Mouse (Mus musculus): ENCODE results near the gene Adamts9. TPM values are rescaled to one million over a fixed set of nuclear protein-coding genes. Genes with fewer than 3 reads are reported as not detected.

Gene Adamts9
- polyA plus RNA-seq, 1 experiment: 2.0 TPM

DNA sequence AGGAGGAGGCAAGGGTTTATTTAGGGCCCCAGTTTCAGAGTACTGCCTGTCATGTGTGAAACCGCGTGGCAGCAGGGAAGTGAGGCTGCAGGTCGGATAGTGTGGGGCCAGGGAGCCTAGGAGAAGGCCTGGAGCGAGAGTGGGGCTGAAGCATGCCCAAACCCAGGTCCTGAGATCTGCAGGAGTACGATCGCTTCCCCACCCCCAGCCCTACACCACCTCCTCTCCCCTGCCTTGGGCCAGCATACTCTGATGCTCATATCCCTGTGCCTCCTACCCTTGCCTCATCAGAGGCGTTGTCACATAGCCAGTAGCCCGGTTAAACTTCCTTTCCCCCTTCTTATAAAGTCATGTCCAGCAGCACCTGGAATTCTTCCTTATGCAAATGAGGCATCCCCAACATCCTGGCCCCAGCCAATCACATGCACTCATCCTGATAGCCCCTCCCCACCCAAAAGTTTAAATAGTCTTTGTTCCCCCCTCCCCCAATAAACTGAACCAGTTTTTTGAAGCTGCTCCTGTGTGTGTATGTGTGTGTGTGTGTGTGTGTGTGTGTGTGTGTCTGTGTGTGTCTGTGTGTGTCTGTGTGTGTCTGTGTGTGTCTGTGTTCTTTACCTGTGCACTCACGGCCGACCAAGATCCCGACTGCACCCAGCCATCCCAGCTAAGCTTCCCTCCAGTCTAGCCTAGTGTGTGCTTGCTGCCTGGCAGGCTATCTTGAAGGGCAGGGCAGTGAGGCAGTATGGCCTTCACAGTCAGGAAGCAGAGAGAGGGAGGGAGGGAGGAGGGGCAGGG, 164.0 kb downstream of the Adamts9 start:
- H3K27me3 ChIP-seq (ENCODE audit: control insufficient read depth, insufficient read depth, low read length): no peaks in the 10 kb centered on the region
- WGBS: 72% methylated on average over 11 of the region's 11 CpGs
- TF ChIP-seq CTCF (IDR thresholded peaks at IDR 0.05; ENCODE audit: borderline replicate concordance, insufficient read depth, low read depth, low read length) (no peak), POLR2A (IDR thresholded peaks at IDR 0.05; ENCODE audit: borderline replicate concordance, insufficient read depth, low read length) (no peak)
- no peak overlapping the region for H3K4me3 ChIP-seq (replicated peaks; ENCODE audit: insufficient read depth, low read depth, low read length)
- DNase-seq: no peak
- H3K27ac ChIP-seq (ENCODE audit: insufficient read depth, low read length): no peak overlapping the region
- H3K4me1 ChIP-seq (ENCODE audit: control insufficient read depth, insufficient read depth, low read length): no peaks in the 10 kb centered on the region

DNA sequence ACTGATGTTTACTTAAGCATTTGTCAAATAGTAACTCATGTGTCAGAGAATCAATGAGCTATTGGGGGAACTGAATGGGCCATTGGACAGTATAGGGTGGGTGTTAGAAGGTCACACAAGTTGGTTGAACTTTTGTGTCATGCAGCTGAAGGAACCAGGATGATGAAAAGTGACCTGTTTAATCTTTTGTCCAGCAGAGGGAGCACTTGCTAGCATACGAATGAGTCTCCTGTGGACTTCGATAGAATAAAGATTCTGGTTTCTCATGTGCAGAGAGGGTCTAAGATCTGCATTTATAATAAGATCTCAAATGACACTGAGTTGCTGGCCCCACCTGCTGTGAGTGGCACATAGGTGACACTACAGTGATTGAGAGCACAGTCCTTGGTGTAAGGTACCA, 166.9 kb downstream of the Adamts9 start:
- peak; percentile 49; the same call in 1 of the 2 replicates for TF ChIP-seq CTCF (IDR thresholded peaks at IDR 0.05; ENCODE audit: borderline replicate concordance, insufficient read depth, low read depth, low read length)
- TF ChIP-seq POLR2A (IDR thresholded peaks at IDR 0.05; ENCODE audit: borderline replicate concordance, insufficient read depth, low read length): no peak
- H3K4me3 ChIP-seq (replicated peaks; ENCODE audit: insufficient read depth, low read depth, low read length): no peak overlapping the region
- no peak overlapping the region for H3K27ac ChIP-seq (ENCODE audit: insufficient read depth, low read length)
- DNase-seq: peak in 1 of 2 experiments; percentile 22
- H3K27me3 ChIP-seq (ENCODE audit: control insufficient read depth, insufficient read depth, low read length): no peaks in the 10 kb centered on the region
- WGBS: 3% methylated on average over 2 of the region's 2 CpGs
- H3K4me1 ChIP-seq (ENCODE audit: control insufficient read depth, insufficient read depth, low read length): no peaks in the 10 kb centered on the region

DNA sequence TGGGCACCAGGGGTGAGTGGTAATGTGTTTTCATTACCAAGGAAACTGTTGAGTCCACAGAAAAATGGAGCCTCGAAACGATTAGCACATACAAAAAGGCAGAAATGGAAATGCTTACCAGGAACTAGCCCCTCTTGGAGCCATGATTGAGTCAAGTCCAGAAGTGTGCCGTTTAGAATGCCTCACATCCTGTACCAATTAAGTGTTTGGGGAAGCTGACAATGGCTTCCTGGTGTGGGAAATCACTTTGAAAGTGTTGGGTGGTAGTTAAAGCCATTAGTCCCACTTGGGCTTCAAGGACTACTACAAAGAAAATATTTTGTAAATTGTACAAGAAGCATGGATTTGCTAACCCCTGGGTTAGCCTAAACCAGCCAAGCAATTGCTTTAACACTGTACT, 180.9 kb downstream of the Adamts9 start:
- 53% methylated on average over 3 of the region's 3 CpGs for WGBS
- DNase-seq: no peak
- no peak for TF ChIP-seq POLR2A (IDR thresholded peaks at IDR 0.05; ENCODE audit: borderline replicate concordance, insufficient read depth, low read length)
- TF ChIP-seq CTCF (IDR thresholded peaks at IDR 0.05; ENCODE audit: borderline replicate concordance, insufficient read depth, low read depth, low read length): no peak
- no peak overlapping the region for H3K27ac ChIP-seq (ENCODE audit: insufficient read depth, low read length)
- no peaks in the 10 kb centered on the region for H3K4me1 ChIP-seq (ENCODE audit: control insufficient read depth, insufficient read depth, low read length)
- no peaks in the 10 kb centered on the region for H3K27me3 ChIP-seq (ENCODE audit: control insufficient read depth, insufficient read depth, low read length)
- no peak overlapping the region for H3K4me3 ChIP-seq (replicated peaks; ENCODE audit: insufficient read depth, low read depth, low read length)

DNA sequence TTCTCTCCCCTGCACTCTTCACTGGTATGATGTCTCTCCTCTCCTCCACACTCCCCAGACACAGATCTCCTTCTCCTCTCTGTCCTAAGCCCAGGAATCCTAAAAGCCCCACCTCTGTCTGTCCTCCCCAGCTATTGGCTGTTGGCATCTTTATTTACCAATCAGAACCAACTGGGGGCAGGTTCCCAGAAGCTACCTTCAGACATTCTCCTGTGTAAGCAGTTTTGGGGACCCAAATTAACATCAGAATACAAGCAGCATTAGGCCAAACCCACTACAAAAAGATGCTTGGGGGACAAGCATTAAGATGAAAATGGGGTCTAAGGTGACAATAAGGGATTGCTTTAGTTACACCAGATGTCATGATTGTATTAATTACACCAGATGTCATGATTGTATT, 183.7 kb downstream of the Adamts9 start:
- Histone ChIP-seq H3K27me3 (ENCODE audit: control insufficient read depth, insufficient read depth, low read length) (no peaks in the 10 kb centered on the region), H3K4me3 (replicated peaks; ENCODE audit: insufficient read depth, low read depth, low read length) (no peak overlapping the region), H3K4me1 (ENCODE audit: control insufficient read depth, insufficient read depth, low read length) (no peaks in the 10 kb centered on the region), H3K27ac (ENCODE audit: insufficient read depth, low read length) (no peak overlapping the region)
- TF ChIP-seq POLR2A (IDR thresholded peaks at IDR 0.05; ENCODE audit: borderline replicate concordance, insufficient read depth, low read length) (no peak), CTCF (IDR thresholded peaks at IDR 0.05; ENCODE audit: borderline replicate concordance, insufficient read depth, low read depth, low read length) (no peak)
- no peak for DNase-seq

DNA sequence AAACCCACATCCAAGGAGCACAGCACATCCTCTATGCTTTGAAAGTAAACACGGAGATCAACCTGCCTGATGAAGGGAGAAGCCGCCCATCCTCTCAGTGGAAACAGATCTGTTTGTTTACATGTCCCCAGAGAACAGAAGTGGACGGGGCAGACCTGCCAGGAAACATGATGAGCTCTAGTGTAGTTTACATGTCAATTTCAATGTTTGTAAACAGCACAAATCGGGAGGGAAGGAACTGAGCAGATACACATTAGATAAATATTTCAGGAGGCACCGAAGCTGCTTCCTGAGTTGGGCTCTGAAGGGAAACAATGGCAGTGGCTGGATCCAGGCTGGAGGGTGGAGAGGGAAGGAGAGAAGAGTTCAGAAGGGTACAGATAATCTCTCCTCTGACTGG, 187.5 kb downstream of the Adamts9 start:
- no peak overlapping the region for H3K4me3 ChIP-seq (replicated peaks; ENCODE audit: insufficient read depth, low read depth, low read length)
- DNase-seq: no peak
- H3K4me1 ChIP-seq (ENCODE audit: control insufficient read depth, insufficient read depth, low read length): no peaks in the 10 kb centered on the region
- TF ChIP-seq POLR2A (IDR thresholded peaks at IDR 0.05; ENCODE audit: borderline replicate concordance, insufficient read depth, low read length) (no peak), CTCF (IDR thresholded peaks at IDR 0.05; ENCODE audit: borderline replicate concordance, insufficient read depth, low read depth, low read length) (no peak)
- WGBS: 51% methylated on average over 5 of the region's 5 CpGs
- H3K27ac ChIP-seq (ENCODE audit: insufficient read depth, low read length): no peak overlapping the region
- no peaks in the 10 kb centered on the region for H3K27me3 ChIP-seq (ENCODE audit: control insufficient read depth, insufficient read depth, low read length)

DNA sequence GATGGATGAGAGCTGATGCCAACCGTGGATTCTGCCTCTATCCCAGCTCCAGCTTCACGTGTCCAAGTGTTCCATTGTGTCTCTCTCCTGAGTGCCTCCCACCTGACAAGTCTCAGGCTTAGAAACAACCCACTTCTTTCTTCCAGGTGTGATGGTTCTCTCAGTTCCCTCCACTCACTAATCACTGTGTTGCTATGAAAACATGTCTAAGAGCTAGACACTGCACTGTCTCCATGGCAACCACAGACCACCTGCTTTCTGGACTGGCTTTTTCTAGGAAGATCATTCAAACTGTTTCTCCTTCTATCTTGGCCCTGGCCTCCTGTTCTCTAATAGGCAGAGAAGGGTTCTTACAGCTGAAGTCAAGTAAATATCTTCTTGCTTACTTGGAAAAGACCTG, 190.6 kb downstream of the Adamts9 start:
- Histone ChIP-seq H3K4me3 (replicated peaks; ENCODE audit: insufficient read depth, low read depth, low read length) (no peak overlapping the region), H3K27ac (ENCODE audit: insufficient read depth, low read length) (no peak overlapping the region), H3K4me1 (ENCODE audit: control insufficient read depth, insufficient read depth, low read length) (no peaks in the 10 kb centered on the region), H3K27me3 (ENCODE audit: control insufficient read depth, insufficient read depth, low read length) (no peaks in the 10 kb centered on the region)
- no peak for DNase-seq
- whole genome bisulfite sequencing: 56% methylated on average over 2 of the region's 2 CpGs
- TF ChIP-seq CTCF (IDR thresholded peaks at IDR 0.05; ENCODE audit: borderline replicate concordance, insufficient read depth, low read depth, low read length) (no peak), POLR2A (IDR thresholded peaks at IDR 0.05; ENCODE audit: borderline replicate concordance, insufficient read depth, low read length) (no peak)

DNA sequence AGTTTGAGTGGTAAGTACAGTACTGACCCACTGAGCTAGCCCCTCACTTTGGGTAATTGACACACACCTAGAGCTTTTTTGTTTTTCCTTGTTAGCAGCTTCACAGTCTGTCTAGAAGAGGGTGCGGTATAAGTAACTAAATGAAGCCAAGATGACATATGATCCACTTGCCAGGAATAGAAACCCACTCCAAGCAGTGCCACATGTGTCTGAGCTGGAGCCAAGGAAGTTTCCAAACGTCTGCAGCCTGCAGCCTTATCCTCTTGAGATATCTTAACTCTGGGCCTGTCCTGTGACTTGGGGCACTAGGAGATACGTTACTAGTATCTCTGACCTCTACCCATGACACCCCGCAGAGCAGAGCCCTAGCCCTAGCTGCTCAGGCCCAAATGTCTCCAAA, 193.9 kb downstream of the Adamts9 start:
- no peak for DNase-seq
- 42% methylated on average over 4 of the region's 4 CpGs for WGBS
- TF ChIP-seq CTCF (IDR thresholded peaks at IDR 0.05; ENCODE audit: borderline replicate concordance, insufficient read depth, low read depth, low read length) (no peak), POLR2A (IDR thresholded peaks at IDR 0.05; ENCODE audit: borderline replicate concordance, insufficient read depth, low read length) (no peak)

DNA sequence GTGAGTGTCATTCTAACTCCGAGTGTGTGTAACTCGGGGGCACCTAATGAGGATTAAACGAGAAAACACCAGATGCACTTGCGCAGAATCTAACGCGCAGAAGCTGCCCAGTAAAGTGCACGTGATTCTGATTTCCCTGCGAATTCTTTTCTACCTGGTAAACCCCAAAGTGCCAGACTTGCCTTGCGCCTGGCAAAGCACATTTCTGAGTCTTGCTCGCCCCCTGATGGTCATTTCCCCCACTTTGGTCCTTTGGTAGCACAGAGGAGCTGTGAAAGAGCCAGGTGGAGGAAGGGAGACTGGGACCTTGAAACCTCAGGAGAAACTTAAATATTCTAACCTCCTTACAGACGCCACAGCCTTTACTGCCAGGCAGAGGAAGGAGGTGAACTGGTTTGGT, 199.7 kb downstream of the Adamts9 start:
- no peak overlapping the region for H3K4me3 ChIP-seq (replicated peaks; ENCODE audit: insufficient read depth, low read depth, low read length)
- peak; percentile 26 to 43 for DNase-seq
- 12% methylated on average over 11 of the region's 11 CpGs for WGBS
- no peak overlapping the region for H3K27ac ChIP-seq (ENCODE audit: insufficient read depth, low read length)
- H3K27me3 ChIP-seq (ENCODE audit: control insufficient read depth, insufficient read depth, low read length): no peaks in the 10 kb centered on the region
- TF ChIP-seq CTCF (IDR thresholded peaks at IDR 0.05; ENCODE audit: borderline replicate concordance, insufficient read depth, low read depth, low read length) (peak; percentile 51; the same call in 1 of the 2 replicates), POLR2A (IDR thresholded peaks at IDR 0.05; ENCODE audit: borderline replicate concordance, insufficient read depth, low read length) (no peak)
- H3K4me1 ChIP-seq (ENCODE audit: control insufficient read depth, insufficient read depth, low read length): no peaks in the 10 kb centered on the region

More for the DNA sequence above, 193.9 kb downstream of the Adamts9 start:
- H3K4me1 ChIP-seq (ENCODE audit: control insufficient read depth, insufficient read depth, low read length): no peaks in the 10 kb centered on the region
- no peak overlapping the region for H3K4me3 ChIP-seq (replicated peaks; ENCODE audit: insufficient read depth, low read depth, low read length)
- H3K27ac ChIP-seq (ENCODE audit: insufficient read depth, low read length): no peak overlapping the region
- no peaks in the 10 kb centered on the region for H3K27me3 ChIP-seq (ENCODE audit: control insufficient read depth, insufficient read depth, low read length)

All from cerebellum, adult 2 months (tissue).